Mouse (Mus musculus): ENCODE results near the gene Med12l. TPM values are rescaled to one million over a fixed set of nuclear protein-coding genes. Genes with fewer than 3 reads are reported as not detected.

The Med12l gene
- total RNA-seq (2021), result 10 to 100 TPM; 42.5 to 50.1 TPM

- peak; percentile 58 to 68 for DNase-seq (ENCODE audit: extremely low spot score in 1 of 2, low spot score in 1 of 2)
These were observed at the start of gene Med12l for GRCm38 (mm10) chr3:59005271-59005995. TSS of gene Med12l (plus strand) at chr3:59005825.

DNA sequence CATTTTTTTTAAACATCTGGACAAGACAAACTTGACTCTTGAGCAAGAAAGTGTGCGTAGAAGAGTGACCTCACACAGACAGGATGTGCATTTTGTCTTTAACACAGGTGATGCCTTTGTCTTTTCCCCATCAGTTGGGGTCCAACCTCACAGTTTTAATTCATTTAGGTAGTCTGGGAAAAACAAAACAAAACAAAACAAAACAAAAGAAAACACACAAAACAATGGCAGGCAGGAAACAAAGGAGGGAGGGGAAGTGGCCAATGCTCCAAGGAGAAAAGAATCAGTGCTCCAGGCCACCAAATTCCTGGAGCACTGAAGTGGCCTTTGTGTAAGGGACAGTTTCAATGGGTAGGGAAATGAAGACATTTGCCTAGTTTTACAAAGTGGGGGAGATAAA is 44.5 kb upstream of the Med12l start:
- DNase-seq (ENCODE audit: extremely low spot score in 1 of 2, low spot score in 1 of 2), result no peak

DNA sequence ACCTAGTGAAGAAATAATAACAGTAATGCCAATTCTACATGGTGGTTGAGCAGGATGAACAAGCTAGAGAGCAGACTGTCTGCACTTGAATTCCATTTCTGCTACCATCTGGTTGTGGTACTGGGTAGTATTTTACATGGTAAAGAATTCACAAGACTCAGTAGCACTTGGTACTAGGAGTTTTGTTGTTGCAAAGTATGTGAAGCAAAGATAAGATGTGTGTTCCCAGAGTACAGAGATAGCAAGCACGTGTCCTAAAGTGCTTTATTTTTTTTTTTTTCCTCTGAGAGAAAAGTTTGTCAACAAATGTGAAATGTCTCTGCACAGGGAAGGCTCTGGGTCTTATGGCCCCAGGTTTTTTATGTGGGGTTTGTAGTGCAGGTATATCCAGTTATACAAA is 28.2 kb upstream of the Med12l start:
- DNase-seq (ENCODE audit: extremely low spot score in 1 of 2, low spot score in 1 of 2), result no peak

GRCm38 (mm10) chr3:58977906-58978622 is 27.6 kb upstream of the Med12l start:
- DNase-seq (ENCODE audit: extremely low spot score in 1 of 2, low spot score in 1 of 2), result no peak

DNA sequence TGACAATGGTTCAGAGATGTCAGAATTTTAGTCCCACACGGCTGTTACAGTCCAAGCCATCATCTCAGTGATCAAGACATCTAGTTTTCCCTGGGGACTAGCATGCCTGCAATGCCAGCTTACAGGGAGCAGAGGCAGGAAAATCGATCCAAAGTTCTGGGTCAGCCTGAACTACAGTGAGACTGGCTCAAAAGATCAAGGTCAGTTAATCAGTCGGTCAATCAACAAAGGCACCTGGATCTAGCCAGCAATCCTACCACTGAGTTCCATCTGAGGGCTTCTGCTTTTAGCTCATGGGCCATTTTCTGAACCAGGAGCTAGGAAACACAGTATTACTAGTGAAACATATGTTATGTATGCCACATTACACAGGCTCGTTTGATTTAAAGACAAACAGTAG is 25.0 kb upstream of the Med12l start:
- DNase-seq (ENCODE audit: extremely low spot score in 1 of 2, low spot score in 1 of 2), result no peak

DNA sequence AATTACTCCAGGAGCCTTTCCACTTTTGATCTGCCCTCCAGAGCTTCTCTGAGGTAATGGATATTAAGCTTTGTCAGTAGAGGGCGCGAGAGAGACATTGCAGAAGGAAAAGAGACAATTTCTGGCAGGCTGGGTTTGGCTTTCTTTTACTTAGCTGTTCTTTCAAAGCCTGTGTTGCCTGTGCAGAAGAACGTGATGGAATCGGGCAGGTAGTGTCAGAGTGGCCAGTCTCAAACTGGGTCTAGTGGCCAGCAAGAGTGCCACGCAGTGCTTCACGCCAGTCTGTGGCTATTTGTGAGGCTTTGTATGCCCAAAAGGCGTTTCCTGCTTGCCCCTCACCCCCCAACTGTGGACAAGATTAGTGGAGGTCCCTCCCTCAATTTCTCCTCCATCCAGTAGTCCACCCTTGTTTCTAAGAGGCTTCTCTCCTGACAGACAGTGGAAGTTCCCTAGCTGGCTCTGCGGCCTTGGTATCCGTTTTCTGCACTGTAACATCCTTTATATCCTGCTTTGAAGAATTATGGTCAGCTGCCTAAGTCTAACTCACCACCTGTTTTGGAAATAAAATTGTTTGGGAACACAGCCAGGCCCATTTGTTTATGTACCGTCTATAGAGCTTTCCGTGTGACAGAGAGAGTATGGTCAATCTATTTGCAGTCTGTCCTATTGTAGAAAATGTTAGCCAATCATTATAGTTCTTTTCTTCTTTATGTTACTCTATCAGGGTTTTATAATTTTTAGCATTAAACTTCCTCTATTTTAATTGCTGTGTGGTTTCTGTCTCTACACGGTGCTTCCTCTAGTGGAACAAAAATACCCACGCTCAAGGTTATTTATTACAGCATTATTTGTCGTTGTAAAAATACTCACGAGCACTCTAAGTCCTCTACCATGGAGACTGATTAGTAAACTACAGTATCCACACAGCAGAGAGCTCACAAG is 22.5 kb upstream of the Med12l start:
- DNase-seq (ENCODE audit: extremely low spot score in 1 of 2, low spot score in 1 of 2), result peak in 1 of 2 experiments; percentile 65

GRCm38 (mm10) chr3:58983838-58984598 is 21.6 kb upstream of the Med12l start:
- DNase-seq (ENCODE audit: extremely low spot score in 1 of 2, low spot score in 1 of 2), result no peak

DNA sequence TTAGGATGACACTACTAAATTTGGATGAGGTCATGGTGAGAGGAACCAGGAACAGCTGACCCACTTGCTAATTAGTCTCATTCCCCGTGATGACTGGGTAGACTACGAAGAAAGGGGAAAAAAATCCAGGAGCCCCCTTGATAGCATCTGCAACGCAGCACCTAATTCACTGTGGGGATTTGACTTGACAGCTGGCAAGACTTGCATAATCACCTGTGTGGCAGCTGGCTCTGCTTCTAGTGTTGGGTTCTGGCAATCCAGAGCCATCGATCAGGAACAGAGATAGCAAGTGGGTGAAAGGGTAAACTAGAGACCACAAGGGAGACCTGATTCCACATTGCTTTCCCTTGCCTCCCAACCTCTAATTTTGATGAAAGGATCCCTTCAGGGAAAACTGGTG is 19.8 kb upstream of the Med12l start:
- DNase-seq (ENCODE audit: extremely low spot score in 1 of 2, low spot score in 1 of 2), result no peak

DNA sequence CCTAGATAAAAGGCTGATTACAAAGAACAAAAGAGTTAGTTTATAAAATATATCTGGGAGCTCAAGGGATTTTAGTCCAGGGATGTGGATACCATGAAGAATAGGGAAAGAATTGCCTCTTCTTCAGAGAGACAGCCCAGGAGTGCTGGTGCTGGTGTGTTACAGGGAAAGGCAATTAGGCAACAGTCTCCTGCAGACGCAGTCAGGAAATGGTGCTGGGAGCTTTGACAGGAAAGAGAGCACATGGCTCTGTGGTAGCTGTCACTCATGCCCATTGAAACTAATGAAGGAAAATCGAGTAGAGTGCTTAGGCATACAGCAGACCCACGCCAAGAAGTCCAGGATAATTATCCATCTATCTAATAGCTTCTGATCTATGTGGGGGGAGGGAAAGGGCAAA is 16.3 kb upstream of the Med12l start:
- no peak for DNase-seq (ENCODE audit: extremely low spot score in 1 of 2, low spot score in 1 of 2)

- no peak for DNase-seq (ENCODE audit: extremely low spot score in 1 of 2, low spot score in 1 of 2)
These were observed 15.1 kb upstream of the Med12l start for GRCm38 (mm10) chr3:58990556-58990955.

- DNase-seq (ENCODE audit: extremely low spot score in 1 of 2, low spot score in 1 of 2), result no peak
These were observed 13.5 kb upstream of the Med12l start for GRCm38 (mm10) chr3:58992122-58992521.

GRCm38 (mm10) chr3:58993619-58994018 is 12.0 kb upstream of the Med12l start:
- DNase-seq (ENCODE audit: extremely low spot score in 1 of 2, low spot score in 1 of 2), result no peak

DNA sequence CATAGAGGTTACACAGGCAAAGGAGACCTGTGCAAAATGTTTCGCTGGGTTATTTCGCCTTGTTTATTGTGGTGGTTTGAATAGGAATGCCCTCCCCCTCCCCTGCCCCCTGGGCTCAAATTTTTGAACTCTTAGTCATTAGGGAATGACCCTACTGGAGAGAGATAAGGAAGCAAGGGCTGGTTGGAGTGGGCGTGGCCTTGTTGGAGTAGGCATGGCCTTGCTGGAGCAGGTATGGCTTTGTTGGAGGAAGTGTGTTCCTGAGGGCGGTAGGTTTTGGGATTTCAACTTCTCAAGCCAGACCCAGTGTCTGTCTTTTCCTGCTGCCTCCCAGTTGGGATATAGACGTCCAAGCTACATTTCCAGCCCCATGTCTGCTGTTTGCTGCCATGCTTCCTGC is 1.9 kb upstream of the Med12l start:
- no peak for DNase-seq (ENCODE audit: extremely low spot score in 1 of 2, low spot score in 1 of 2)

DNA sequence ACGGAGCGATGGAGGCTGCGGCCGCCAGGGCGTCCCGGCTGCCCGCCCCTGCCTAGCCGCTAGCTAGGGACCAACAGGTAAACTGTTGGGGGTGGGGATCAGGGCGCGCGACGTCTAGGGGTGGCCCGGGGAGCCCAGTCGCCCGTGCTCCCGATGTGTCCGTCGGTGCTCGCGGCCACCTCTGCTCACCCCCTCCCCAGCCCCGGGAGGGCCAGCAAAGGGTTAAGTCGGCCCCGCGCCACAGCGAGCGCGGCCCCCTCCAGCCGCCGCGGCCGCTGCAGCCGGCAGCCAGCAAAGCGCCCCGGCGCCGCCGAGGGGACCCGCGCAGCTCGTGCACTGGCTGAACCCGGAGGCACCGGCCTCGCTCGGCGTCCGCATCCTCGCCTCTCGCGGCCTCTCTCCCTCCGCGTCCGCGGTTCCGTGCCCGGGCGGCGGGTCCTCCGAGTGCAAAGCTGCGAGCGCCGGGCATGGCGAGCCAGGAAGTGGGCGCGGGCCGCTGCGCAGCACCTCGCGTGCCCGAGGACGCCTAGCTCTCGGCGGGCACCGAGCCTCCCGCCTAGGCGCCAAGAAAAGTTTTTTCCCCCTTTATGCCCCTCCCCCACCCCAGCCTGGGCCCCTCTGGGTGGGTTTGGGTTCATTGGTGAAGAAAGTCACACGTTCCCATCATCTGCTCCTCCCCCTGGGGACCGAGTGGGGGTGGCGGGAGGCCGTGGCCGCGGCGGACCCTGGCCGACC is 538 bp downstream of the Med12l start:
- peak; percentile 45 to 81 for DNase-seq (ENCODE audit: extremely low spot score in 1 of 2, low spot score in 1 of 2)

DNA sequence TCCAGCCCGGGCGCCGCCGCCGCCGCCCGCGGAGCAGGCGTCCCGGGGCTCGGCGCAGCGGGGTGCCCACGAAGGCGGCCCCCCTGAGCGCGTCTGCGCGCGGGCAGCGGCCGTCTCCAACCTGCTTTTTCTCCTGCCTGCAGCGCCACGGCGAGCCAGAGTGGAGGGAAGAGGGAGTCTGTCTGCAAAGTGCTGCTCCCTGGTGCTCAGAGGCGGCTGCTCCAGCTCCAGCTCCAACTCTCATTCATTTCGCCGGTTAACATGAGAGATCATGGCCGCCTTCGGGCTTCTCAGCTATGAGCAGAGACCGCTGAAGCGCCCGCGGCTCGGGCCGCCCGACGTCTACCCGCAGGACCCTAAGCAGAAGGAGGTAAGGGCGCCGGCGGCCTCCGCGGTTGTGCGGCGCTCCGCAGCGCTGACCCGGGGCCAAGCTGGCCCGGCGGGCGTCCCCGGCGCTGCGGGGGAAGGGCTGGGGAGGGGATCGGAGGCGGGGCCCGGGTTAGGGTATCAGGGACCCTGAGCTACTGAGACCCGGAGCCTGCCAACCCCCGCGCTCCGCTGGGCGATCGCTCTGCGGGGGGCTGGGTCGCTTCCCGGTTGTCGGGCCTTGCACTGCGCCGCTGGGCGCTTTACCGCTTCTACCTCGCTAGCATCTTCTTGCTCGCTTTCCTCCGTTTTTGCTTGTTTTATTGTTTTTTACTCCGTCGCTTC is 1.3 kb downstream of the Med12l start:
- peak in 1 of 2 experiments; percentile 66 for DNase-seq (ENCODE audit: extremely low spot score in 1 of 2, low spot score in 1 of 2)

DNA sequence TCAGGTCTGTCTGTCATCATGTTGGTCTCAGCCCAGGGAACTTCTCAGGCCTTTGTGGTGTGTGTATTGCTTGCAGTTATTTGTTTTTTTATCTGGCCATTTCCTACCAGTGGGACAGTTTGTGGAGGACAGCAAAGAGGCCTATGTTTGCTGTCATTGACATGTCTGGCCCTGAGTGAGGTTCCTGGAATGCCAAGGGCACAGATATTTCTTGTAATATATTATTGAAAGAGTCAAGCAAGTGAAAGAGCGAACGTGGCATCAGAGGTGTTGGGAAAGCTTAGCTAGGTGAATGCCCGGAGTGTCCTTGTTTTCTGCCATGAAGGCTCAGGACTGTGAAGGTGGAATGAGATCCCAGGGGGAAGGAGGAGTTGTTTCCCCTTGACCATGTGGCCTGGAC is 4.7 kb downstream of the Med12l start:
- DNase-seq (ENCODE audit: extremely low spot score in 1 of 2, low spot score in 1 of 2), result no peak

DNA sequence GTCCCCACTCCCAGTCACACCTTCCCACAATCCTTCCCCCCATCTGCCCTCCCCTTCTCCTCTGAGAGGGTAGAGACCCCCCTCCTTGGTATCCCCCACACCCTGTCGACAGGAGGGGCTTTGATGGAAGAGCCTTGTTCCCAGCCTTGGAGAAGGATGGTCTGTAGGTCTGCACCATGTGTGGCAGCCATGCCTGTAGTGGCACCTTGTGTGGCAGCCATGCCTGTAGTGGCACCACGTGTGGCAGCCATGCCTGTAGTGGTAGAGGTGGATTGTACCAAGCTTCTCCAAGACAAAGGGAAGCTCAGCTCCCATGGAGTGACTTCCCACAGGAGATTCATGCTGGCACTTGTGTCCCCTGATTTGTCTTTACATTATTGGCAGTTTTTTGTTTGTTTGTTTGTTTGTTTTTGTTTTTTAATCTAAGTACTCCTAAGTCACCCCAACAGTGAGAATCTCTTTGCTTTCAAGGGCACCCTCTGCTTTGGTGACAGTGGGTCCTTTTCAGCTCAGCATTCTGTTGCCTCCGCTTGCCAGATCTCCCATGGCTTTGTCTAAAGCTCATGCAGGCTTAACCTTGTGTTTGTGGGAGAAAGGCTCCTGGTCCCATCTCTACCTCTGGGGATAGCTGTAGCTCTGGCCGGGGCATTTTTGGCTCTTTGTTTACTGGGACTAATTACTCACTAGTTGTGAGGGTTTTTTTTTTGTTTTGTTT is 10.2 kb downstream of the Med12l start:
- DNase-seq (ENCODE audit: extremely low spot score in 1 of 2, low spot score in 1 of 2), result no peak

- DNase-seq (ENCODE audit: extremely low spot score in 1 of 2, low spot score in 1 of 2), result no peak
These were observed 10.9 kb downstream of the Med12l start for GRCm38 (mm10) chr3:59016501-59016900.
